Mouse (Mus musculus) layer of hippocampus, postnatal 36 days (tissue): ENCODE data around the gene Gm20817. TPM values are rescaled to one million over a fixed set of nuclear protein-coding genes. Genes with fewer than 3 reads are reported as not detected.
"Not testable (repeated sequence)": the region's sequence is repeated elsewhere in the genome, so short reads cannot be mapped to it uniquely, and the experiment has no call there.

Experiments used
- DNase-seq, 2 experiments: peaks; one replicate each; pipeline ENCODE4 v3.0.0; 2022
- total RNA-seq, 2 experiments: library from RNA; stranded (reverse); gene quantifications; 2 replicates each; pipeline ENCODE4 v1.2.3; 2021

Gene Gm20817
- not detected for total RNA-seq

DNA sequence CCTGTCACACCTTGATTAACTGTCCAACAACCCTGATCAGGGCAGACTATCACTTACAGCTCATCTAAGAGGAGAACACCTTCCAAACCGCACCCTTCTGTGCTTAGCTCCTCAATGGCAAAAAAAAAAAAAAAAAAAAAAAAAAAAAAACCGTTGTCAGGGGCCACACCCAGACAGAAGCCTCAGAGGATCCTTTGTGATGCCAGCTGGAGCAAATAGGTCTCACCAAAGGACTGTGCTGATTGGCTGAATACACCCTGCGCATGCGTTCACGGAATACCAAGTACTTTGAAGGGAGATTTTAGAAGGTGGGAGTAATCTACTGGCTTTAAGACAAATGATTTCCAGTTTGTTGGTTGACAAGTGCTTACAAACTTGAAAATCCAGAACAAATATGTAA is at the start of gene Gm20817:
Gene Gm20817, minus strand, starts transcription at position 101 of the 400 bp plus-strand sequence.
- not testable (repeated sequence) for DNase-seq
